Mouse (Mus musculus): ENCODE measurements at regions not wholly inside any gene's neighbourhood (a gene's known extent, or its start where the extent isn't known, plus 50 kb on each side); places are given as distances from the start of the nearest gene placed in this dataset.

DNA sequence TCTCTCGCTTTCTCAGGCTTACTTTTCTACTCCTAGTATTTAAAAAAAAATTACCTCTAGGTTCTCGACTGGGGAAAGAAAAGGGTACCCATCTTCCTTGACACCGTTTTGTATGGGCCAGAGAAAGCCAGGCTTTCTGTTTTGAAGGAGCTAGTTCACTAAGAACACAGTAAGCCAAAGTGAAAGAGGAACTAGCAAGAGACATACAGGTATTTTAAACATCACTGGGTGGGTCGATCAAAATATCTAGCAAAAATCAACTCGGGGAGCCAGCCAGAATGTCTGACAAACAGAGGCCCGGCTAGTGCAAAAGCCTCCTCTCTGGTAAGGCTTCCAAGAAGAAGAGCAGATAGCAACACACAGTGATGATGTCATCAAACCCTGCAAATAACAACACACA, 52.2 kb upstream of the Rufy1 start:
- Histone ChIP-seq H3K27me3 (ENCODE audit: control insufficient read depth, insufficient read depth, low read length) (no peaks in the 10 kb centered on the region), H3K4me1 (ENCODE audit: control insufficient read depth, insufficient read depth, low read length) (peaks cover 3% of the 10 kb centered on the region), H3K27ac (ENCODE audit: control insufficient read depth, insufficient read depth, low read depth, low read length) (no peak overlapping the region; the same call in 1 of the 2 replicates), H3K4me3 (ENCODE audit: control insufficient read depth, low read depth, low read length) (no peak overlapping the region), H3K36me3 (ENCODE audit: control insufficient read depth, insufficient read depth, low read length) (no peaks in the 10 kb centered on the region)
- TF ChIP-seq POLR2A (IDR thresholded peaks at IDR 0.05; ENCODE audit: control insufficient read depth, low read depth, low read length) (no peak), CTCF (IDR thresholded peaks at IDR 0.05; ENCODE audit: control insufficient read depth, insufficient read depth, insufficient replicate concordance, low read depth, low read length) (no peak)

DNA sequence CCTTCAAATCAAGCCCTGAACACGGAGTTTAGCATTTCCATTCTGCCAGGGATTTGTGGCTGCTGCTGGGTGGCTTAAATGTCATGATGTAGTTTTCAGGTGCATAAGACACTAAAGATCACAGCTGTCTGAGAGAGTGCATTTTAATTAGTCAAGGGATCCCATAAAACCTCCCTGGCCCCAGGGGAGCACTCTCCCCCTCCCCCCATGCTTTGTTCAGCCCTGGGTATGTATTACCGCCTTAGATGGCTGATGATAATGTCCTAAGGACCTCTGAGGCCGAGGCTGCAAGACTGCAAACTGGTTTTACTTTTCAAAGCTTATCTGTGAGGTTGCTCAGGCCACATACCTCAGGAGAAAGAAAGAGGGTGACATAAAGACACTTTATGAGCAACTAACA, 51.7 kb upstream of the Rufy1 start:
- no peaks in the 10 kb centered on the region for H3K36me3 ChIP-seq (ENCODE audit: control insufficient read depth, insufficient read depth, low read length)
- H3K4me3 ChIP-seq (ENCODE audit: control insufficient read depth, low read depth, low read length): no peak overlapping the region
- H3K27ac ChIP-seq (ENCODE audit: control insufficient read depth, insufficient read depth, low read depth, low read length): no peak overlapping the region
- no peaks in the 10 kb centered on the region for H3K27me3 ChIP-seq (ENCODE audit: control insufficient read depth, insufficient read depth, low read length)
- TF ChIP-seq CTCF (IDR thresholded peaks at IDR 0.05; ENCODE audit: control insufficient read depth, insufficient read depth, insufficient replicate concordance, low read depth, low read length): no peak
- no peak for TF ChIP-seq POLR2A (IDR thresholded peaks at IDR 0.05; ENCODE audit: control insufficient read depth, low read depth, low read length)
- peaks cover 3% of the 10 kb centered on the region for H3K4me1 ChIP-seq (ENCODE audit: control insufficient read depth, insufficient read depth, low read length)
